8 mouse cellular contexts compared by ENCODE assay signal in the genomic region with DNA sequence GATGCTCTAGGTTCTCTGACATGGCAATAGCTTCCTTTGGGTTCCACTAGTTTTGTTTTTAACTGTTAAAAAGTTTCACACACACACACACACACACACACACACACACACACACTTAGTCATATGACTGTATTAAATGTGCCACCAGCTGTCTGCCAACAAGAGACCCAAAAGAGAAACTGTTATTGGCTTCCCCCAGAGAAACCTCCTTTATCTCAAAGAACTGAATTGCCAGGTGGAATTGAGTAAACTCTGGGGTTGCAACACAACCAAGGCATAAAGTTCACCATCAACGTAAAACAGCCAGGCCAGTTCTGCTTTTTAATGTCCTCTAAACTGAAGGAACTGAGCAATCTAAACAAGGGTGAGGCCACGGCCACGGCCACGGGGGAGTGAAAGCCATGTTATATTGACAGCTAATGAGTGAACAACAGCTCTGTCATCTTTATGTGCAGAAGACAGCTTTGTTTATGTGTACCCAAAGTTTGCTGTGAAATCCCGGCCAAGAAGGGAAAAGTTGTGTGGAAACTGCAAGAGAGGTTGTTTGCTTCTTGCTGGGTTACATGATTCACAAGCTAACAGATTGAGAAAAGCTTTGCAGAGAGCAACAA.
DNase-seq lines count a peak whose midpoint lies in the region; ATAC-seq and TF ChIP-seq lines count a peak whose summit lies in the region.
"Had no signal": no experiment of that assay in that cellular context is flagged by ENCODE, and none has a peak within 500 bp of the region (broad histone marks: within the 10 kb centered on the region; RNA-seq: fewer than 3 reads in every experiment).

No protein-coding gene starts in this region.

- no peak for TF ChIP-seq CTCF in lung, adult 2 months (IDR thresholded peaks at IDR 0.05; ENCODE audit: insufficient read depth, low read length)

- peaks cover 32% of the 10 kb centered on the region for H3K4me1 ChIP-seq in intestine, embryonic 16.5 days (ENCODE audit: control insufficient read depth, insufficient read depth, low read length)
- peaks cover 10% of the 10 kb centered on the region for H3K4me1 ChIP-seq in lung, adult 2 months (ENCODE audit: control insufficient read depth, insufficient read depth, low read length)
- H3K4me1 ChIP-seq in midbrain, embryonic 11.5 days (ENCODE audit: control insufficient read depth, insufficient read depth, low read length) = no peaks in the 10 kb centered on the region; the same call in 1 of the 2 replicates

- no peaks in the 10 kb centered on the region for H3K36me3 ChIP-seq in intestine, embryonic 16.5 days (ENCODE audit: control insufficient read depth, insufficient read depth, low read length)
- H3K36me3 ChIP-seq in midbrain, embryonic 11.5 days (ENCODE audit: control insufficient read depth, insufficient read depth, low read length) = no peaks in the 10 kb centered on the region

- H3K27me3 ChIP-seq in intestine, embryonic 16.5 days (replicated peaks; ENCODE audit: control insufficient read depth, insufficient read depth, low read length) = no peaks in the 10 kb centered on the region
- H3K27me3 ChIP-seq in midbrain, embryonic 11.5 days (ENCODE audit: control insufficient read depth, insufficient read depth, low read length) = no peaks in the 10 kb centered on the region

- 23% methylated on average over 5 of the region's 5 CpGs for WGBS in intestine, embryonic 16.5 days
- 26% methylated on average over 5 of the region's 5 CpGs for WGBS in lung, adult 2 months
- WGBS in midbrain, embryonic 11.5 days = 82% methylated on average over 5 of the region's 5 CpGs

- peak overlapping the region; percentile 88 for H3K27ac ChIP-seq in intestine, embryonic 16.5 days (ENCODE audit: low read length)
- no peak overlapping the region for H3K27ac ChIP-seq in midbrain, embryonic 11.5 days (ENCODE audit: low read depth, low read length)

- no peak overlapping the region for H3K4me3 ChIP-seq in intestine, embryonic 16.5 days (ENCODE audit: low read length)
- H3K4me3 ChIP-seq in lung, adult 2 months (replicated peaks; ENCODE audit: extremely low read depth, low read depth, low read length) = no peak overlapping the region
- H3K4me3 ChIP-seq in midbrain, embryonic 11.5 days (ENCODE audit: low read depth, low read length) = no peak overlapping the region

- H3K9me3 ChIP-seq in intestine, embryonic 16.5 days (ENCODE audit: control insufficient read depth, low read length) = no peaks in the 10 kb centered on the region
- no peaks in the 10 kb centered on the region for H3K9me3 ChIP-seq in midbrain, embryonic 11.5 days (ENCODE audit: control insufficient read depth, low read length)

- ATAC-seq in intestine, embryonic 16.5 days = peak; percentile 57
- ATAC-seq in midbrain, embryonic 11.5 days (ENCODE audit: low FRiP score) = no peak

- no peak overlapping the region for H3K9ac ChIP-seq in intestine, embryonic 16.5 days (ENCODE audit: low read depth, low read length)
- H3K9ac ChIP-seq in midbrain, embryonic 11.5 days (ENCODE audit: low read length) = no peak overlapping the region

- no peak for TF ChIP-seq POLR2A in lung, adult 2 months (IDR thresholded peaks at IDR 0.05; ENCODE audit: borderline replicate concordance, extremely low read depth, low read depth, low read length)

- intact Hi-C loops in left cerebral cortex, postnatal 25 days (cut with DNase I) = no loop called here

- H3K4me2 ChIP-seq in intestine, embryonic 16.5 days (ENCODE audit: low read depth, low read length) = peak overlapping the region; percentile 7
- H3K4me2 ChIP-seq in midbrain, embryonic 11.5 days = no peak overlapping the region
- H3K4me2 ChIP-seq: heart, embryonic 11.5 days had no signal

- peak; percentile 12 for DNase-seq in urinary bladder, postnatal 25 days (ENCODE audit: low spot score)
- DNase-seq in urinary bladder, postnatal 10 days (ENCODE audit: low spot score) = no peak
- DNase-seq in lung, adult 2 months = peak; percentile 34
- no peak for DNase-seq in left cerebral cortex, postnatal 25 days (ENCODE audit: low spot score in 2 of 2)
- DNase-seq in right cerebral cortex, adult 18-20 months = no peak
- DNase-seq in midbrain, embryonic 11.5 days (ENCODE audit: low spot score, missing footprints) = no peak

Comparison
In these comparisons a context has a peak if more than half of its experiments do, and no peak if none do; other contexts are left out.
1. DNase-seq: peak in urinary bladder, postnatal 25 days (single experiment) and lung, adult 2 months (single experiment); none in urinary bladder, postnatal 10 days (single experiment), left cerebral cortex, postnatal 25 days (0 of 2), right cerebral cortex, adult 18-20 months (single experiment) and midbrain, embryonic 11.5 days (single experiment).